Mouse (Mus musculus) embryo, embryonic 10.5 days (tissue): ENCODE data around the gene Ppp1r8.
A peak's percentile ranks its signal among the peaks of the same experiment; 100 is the strongest.

Source experiments
- DNase-seq: peaks from one replicate; pipeline ENCODE4 v3.0.0-alpha.2; 2015; ENCODE audit warnings: low spot score

The Ppp1r8 gene

DNA sequence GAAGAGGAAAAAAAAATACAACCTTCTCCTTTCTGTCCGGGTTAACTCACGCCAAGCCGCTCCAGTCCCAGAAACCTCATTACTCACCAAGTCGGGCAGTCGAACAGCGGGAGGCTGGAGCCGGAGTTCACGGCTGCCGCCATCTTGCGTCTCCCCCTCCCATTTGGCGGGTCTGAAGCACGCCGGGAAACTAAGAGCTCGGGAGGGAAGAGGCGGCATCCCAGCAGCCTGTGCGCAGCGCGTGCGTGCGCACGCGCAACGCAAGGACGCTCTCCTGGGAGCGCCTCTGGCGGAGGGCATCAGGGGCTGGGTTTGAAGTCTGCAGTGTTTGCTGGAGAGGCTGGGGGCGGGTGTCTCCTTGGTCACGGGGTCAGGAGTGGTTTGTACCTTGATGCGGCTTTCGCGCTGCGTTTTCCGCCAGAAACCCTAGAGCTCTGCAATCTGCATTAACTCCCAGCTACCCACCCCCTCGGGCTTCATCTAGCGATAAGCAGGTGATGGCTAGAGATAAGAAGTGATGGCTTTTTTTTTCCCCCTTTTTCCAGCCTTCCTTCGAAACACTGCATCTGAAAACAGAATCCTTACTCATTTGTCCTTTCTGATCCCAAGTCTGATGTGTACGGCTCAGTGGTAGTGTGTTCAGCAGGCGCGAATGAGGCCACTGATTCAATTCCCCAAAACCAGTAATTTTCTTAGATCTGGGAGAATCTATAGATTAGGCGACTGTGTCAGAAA lies at the start of gene Ppp1r8:
Gene Ppp1r8 (minus strand): TSS at position 200 of the 735 bp plus-strand sequence.
- DNase-seq, result peak; percentile 97

DNA sequence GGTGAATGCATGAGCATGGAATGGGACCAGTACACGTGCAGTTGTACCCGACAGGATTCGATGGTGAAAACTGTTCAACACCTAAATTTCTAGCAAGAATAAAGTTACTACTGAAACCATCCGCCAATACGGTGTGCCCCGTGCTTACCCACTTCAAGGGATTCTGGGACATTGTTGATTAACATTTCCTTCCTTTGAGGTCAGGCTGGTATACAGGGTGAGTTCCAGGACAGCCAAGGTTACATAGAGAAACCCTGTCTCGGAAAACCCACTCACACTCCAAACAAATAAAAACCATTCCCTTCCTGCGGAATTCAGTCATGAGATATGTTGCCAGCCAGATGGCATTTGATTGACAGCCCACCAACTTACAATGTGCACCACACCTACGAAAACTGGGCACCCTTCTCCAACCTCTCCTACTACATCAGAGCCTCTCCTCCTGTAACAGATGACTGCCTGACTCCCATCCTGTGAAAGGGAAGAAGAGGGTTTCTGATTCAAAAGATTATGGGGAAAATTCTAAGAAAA lies 41.9 kb upstream of the Ppp1r8 start:
- no peak for DNase-seq

DNA sequence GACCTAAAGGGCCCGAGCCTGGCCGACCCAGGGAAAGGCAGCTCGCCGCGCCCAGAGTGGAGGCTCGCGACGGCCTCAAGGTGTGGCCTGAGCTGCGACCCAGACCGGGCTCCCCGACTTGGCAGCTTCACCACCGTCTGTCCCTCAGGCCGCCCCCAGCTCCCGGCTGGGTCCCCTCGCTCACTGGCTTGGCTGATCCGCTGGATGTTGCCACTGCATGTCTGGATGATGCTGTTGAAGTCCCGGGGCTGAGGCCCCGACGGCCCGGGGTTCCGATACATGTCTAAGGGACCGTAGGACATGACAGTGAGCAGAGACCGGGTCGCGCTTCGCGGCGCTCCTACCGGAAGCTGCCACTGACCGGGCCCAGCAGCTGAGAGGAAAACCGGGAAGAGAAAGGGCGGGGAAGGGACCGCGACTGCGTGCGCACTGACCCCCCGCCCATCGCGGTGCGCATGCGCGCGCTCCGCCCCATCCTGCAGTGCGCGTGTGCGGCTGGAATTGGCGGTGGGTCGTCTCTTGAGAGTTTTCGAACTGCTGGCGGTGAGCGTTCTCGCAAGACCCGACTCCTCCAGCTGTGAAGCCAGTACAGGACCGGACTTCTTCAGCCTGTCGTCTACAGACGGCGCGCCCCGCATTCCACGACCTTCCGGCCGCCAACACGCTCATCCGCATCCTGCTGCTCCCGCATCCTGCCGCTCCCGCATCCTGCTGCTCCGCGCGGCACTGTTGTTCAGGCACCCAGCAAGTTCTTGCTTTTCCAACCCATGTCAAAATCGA lies 41.3 kb upstream of the Ppp1r8 start, which contains the start of gene Stx12:
Gene Stx12 (minus strand): TSS at position 446 of the 780 bp plus-strand sequence.
- peak; percentile 94 for DNase-seq

DNA sequence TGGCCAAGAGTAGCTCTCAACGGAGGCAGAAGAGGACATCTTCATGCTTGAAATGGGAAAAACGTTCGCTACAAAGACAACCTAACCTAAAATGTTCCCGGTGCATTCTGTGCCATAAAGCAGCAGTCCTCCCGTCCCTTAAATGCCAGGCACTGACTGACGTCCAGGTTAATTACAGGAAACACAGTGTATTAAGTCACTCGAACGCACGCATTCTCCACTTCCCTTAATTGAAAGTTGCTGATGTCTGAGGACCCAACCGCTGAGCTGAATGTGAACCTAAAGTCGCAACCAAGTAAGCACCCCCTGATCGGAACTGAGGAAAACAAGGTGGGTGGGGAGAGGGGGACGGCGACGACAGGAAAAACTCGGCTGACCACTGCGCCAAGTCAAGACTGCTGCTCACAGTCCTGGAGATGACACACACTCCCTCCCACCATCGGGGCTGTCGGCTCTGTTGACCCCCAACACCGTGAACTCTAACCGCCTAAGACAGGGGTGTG lies 40.6 kb upstream of the Ppp1r8 start:
- no peak for DNase-seq

DNA sequence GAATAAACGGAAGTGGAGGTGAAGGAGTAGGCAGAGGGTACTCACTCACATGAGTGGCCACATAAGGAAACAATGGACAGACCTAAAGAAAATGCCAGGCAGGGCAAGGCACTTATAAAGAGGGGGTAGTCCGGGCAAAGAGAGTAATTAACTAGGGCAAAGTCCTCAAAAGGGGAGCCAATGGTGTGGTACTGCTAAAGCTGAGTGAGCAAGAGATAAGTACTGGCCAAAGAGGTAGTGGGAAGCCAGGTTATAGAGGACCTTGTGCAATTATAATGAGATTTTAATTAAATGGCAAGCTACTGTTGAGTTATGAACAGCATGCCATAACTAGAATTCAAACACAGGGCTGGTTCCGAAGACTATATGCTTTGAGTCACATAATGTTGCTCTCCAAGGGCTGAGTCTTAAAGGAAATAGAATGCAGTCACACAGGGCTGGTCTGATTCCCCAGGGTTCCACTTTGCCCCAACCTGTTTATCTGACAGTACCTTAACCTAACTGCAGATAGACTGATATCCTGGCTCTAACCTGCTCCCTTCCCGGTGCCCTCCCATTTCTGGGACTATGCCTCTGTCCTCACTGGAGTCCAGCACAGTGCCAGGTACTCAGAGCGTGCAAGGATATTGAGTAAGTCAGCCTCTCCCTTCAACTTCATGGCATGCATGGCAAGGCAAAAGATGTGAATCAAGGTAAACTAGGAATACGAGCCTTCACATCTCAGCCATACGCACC lies 31.6 kb upstream of the Ppp1r8 start:
- DNase-seq, result no peak

DNA sequence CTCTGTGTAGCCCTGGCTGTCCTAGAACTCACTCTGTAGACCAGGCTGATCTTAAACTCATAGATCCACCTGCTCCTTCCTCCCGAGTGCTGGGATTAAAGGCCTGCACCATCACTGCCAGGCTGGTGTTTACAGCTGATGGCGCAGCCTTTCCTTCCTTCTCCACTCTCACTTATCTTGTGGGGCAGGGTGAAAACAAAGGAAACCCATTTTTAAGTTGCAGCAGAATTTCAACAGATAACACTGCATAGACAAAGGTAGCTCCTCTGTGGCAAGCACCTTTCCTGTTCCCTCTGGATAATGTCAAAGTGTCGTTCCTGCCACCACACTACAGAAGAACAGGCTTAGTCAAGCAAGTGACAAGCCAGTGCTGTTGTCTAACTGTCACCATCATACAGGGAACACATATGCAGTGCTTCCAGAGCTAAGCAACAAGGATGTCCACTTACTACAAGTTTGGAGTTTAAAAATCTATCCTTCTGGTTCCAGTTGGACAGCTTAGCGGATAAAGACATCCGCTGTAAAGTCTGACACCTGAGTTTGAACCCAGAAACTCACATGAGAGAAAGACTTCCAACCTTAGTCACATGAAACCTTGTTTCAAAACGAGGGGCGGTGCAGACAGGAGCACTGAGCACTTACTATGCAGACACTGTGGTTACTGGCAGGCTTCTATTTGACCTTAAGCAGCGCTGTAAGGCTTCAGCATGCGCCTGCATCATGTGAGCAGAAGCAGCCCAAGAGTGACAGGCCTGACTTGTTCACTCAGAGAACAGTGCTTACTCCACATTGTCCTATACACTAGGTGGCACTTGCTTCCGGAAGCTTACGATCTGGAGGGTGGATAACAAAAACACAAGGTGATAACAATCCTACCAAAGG lies 30.8 kb upstream of the Ppp1r8 start:
- DNase-seq, result no peak

DNA sequence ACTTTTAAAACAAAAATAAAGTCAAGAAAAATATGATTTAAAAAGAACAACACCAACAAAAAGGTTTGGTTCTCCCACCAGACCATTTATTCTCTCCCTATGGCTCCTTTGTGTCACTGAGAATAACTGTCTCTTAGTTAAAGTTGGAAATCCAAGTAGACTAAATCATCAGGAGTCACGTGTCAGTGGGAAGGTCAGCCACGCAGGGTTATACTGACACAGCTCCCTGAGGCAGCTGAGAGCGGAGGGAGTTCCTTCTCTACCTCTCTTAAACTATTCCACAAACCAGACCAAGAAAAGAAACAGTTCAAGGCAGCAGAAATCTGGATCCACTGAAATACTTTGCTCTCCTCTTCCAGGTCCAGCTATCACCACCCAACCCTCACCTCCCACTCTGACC lies 28.1 kb upstream of the Ppp1r8 start:
- DNase-seq, result no peak

DNA sequence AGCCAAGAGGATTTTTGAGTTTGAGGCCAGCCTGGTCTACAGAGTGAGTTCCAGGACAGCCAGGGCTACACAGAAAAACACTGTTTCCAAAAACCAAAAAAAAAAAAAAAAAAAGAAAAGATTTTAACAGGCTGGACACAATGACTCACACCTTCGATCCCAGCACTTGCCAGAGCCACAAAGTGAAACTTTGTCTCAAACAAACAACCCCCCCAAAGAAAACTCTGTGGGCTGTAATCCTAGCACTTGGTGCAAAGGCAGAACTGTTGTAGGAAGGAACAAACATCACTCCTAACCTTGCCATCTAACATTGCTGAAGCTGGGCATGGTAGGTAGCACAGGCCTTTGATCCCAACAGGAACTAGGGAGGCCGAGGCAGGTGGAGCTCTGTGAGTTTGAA lies 21.9 kb upstream of the Ppp1r8 start:
- no peak for DNase-seq

DNA sequence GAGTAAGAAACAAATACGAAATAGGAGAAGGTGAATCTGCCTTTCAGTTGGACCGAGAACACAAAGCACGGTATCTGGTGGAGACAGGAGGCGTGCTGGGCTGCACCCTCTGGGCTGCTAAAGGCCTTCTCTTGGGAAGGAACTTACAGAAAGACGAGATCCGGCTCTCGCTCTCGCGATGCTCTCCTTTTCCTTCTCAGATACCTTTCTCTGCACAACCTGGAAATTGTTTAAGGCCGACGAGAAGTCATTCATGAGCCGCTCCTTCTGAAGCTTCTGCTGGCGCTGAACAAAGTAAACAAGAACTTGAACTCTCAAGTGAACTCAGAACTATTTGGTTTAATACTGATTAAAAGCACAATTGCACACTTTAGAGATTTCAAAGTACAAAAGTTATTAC lies 20.0 kb upstream of the Ppp1r8 start:
- DNase-seq, result no peak

DNA sequence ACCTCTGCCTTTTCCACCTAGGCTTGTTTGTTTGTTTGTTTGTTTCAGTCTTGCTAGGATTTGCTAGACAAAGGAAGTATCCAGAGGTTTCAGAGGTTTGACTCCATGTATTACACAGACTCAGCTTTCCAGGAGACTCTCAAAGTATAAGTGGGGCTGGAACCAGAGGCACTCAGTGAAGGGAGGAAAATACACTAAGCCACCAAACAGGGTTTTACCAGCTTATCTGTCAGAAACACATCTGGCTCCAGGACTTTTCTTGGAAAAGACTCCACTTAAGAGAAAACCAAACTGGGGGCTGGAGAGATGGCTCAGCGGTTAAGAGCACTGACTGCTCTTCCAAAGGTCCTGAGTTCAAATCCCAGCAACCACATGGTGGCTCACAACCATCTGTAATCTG lies 17.9 kb upstream of the Ppp1r8 start:
- no peak for DNase-seq

DNA sequence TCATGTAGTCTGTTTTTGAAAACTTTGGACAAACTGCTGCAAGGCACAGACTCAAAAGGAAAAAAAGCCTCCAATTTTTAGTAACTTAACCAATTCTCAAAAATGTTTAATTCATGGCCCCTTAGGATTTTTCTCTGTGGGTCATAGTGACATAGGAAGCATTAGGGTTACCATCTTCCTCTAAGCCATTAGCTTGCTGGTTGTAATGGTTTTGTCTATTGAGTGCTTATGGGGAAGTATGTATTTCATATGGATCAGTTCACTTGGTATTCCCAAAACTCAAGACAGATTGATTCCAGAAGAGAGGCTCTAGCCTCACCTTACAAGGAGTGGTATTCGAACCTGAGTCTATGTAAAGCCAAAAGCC lies 719 bp upstream of the Ppp1r8 start:
- no peak for DNase-seq

DNA sequence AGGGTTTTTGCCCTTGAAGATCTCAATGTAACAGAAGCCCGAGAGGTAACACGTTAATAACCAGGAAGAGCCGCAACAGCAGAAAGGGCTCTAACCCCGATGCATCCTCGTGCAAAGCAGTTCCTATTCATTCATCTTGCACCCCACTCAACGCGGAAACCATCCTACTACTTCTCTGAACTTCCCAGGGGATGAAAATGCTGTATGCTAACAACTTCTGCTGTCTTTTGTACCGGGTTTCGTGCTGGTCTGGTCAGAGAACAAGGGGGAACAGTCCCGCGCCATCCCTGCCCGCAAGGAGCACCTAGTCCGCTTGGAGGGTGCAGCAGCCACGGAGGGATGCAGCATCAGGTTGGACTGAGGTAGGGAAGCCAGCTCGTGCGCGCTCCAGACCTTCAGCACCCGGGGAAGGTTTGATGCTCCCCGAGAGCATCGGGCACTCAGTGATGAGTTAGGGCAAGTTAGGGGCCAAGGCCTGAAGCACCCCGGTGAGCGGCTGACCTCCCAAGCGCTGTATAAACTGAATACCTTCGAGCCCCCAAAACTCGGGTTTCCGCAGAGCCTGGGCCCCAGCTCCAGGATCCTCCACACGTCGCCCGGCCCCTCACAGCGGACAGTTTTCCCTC lies 575 bp downstream of the Ppp1r8 start:
- peak; percentile 41 for DNase-seq

DNA sequence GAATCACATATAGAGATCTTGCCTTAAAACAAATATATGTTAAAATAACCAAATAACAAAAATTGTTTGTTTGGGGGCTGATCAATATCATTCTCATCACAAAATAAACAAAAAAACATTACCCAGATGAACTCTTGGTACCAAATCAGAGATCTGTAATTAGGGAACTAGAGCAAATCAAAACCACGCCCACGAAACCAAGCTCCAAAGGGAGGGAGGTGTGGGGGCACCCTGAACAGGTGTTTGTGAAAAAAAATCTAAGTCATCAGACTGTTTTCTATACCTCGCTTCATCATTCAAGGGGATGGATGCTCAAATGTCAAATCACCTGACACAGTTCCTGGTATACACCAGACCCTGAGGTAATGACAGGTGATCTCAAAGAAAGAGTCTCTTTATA lies 1.5 kb downstream of the Ppp1r8 start:
- DNase-seq, result no peak

DNA sequence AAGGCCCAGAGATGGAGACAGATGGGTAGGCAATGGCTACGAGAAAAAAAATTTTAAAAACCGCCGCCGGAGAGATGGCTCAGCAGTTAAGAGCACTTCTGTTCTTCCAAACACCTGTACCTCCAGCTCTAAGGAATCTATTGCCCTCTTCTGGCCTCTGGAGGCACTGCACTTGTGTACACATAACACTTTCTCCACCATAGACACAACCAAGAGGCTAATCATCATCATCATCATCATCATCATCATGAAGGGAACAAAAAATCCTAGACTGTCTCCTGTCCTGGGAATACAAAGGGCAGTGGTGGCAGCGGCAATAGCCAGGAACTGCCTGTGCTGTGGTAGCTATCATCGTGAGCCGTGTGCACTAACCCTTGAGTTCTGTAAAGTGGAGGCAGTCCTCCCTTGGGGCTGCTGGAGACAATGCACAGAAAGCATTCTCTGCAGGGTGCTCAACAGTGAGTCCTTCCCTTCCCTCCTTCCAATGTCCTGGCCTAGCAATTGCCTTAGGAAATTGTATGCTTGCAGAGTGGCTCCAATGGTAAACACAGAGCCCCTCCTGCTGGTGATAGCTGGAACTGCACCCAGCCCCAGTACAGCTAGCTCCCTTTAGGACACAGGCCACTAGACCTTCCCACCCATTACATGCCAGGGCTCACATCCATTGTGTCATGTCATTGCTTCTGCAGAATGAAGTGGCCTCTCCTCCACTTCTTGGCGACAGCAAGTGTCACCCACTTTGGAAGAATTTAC lies 19.2 kb downstream of the Ppp1r8 start:
- peak; percentile 80 for DNase-seq

DNA sequence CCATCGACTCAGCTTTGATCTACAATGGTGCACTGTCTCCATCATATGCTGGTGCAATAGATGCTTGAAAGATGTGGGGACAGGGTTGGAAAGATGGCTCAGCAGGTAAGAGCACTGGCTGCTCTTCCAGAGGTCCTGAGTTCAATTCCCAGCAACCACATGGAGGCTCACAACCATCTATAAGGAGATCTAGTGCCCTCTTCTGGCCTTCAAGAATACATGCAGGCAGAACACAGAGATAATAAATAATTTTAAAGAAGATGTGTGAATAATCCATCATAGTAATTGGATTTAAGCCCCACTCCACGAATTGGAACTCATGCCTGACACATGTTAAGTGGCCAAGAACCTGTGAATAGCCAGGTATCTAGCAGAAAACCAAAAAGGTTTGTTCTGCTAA lies 24.5 kb downstream of the Ppp1r8 start:
- no peak for DNase-seq

DNA sequence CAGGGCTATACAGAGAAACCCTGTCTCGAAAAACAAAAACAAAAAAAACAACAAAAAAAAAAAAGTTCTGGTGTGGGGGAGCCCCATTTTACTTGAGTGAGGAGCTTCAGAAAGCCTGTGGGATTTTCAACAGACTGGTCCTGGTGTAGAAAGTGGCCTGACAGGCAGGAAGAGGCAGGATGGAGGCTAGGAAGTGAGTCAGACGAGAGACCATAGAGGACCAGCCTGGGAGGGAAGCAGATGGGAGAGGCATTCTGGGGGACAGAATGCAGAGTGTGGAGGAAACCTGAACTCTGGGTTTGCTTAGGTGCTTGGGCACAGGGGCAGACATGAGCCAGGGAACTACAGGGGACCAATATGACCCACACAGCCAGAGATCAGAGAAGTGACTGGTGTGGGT lies 26.1 kb downstream of the Ppp1r8 start:
- DNase-seq, result no peak

DNA sequence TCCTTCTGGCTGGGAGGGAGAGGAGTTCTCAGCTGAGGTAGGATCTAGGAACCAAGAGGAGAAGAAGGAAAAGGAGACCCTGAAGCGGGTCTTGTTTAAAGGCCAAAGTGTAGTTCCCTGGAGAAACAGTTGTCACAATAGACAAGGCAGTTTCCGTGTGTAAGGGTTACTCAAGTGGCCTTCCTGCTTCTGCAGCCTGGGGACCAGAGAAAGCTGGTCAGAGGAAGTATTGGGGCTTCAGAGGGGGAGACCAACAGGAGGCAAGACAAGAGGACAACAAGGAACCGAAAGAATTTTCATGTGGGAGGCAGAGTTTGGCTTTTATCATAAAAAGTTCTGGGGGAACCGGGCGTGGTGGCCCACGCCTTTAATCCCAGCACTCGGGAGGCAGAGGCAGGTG lies 26.6 kb downstream of the Ppp1r8 start:
- DNase-seq, result no peak

DNA sequence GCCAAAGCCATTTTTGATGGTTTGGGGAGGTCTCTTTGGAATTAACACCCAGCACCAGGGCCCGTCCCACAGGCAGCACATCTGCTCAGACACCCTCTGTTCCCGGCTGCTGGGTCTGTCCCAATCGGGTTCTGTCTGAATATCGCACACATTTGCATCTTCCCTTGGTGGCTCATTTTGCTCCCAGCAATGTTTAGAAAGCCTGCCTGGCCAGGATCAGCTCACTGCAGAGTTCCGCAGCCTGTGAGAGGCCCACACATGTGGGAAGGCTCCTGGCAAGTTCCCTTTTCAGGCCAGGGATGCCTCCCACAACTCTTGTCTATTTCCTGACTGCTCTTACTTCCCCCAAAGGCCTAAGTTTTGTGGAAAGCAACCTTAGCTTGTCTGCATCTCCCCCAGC lies 33.3 kb downstream of the Ppp1r8 start:
- DNase-seq, result no peak

DNA sequence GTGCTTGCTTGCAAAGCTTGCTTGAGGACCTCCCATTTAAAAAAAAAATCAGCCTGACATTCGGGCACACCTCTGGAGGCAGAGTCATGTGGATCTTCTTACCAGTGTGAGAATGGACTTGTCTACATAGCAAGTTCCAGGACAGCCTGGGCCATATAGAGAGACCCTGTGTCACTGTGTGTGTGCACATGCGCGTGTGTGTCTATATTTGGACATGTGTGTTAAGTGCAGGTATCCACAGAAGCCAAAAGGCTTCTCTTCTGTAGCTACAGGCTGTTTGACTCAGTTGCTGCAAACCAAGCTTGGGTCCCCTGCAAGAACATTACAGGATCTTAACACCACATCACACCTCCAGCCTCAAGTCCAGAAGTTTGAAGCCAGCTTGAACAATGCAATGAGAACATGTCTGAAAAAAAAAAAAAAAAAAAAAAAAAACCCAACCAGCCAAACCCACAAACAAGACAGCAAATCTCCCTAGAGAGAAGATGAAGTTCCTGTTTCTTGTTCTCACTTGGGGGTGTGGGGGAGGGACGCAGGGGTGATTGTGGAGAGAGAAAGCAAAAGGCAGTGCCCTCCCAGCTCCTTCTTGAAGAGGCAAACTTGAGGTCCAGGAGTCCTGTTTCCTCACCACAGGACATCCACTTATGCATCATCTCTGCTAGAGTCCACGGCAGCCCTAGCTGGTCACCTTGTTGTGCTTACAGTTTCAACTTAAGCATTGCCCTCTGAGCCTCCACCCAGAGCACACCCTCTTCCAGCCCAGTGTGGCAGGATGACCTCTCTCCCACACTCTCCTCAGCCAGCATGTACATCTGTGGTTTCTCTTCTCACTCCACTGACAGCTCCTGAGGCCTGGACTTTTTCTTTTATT lies 35.0 kb downstream of the Ppp1r8 start:
- DNase-seq, result no peak
